Mouse (Mus musculus): ENCODE results near the gene Flvcr2. TPM values are rescaled to one million over a fixed set of nuclear protein-coding genes. Genes with fewer than 3 reads are reported as not detected.

The Flvcr2 gene
- polyA plus RNA-seq, 1 experiment from 2014 or later, result 1.9 TPM

GRCm38 (mm10) chr12:85767750-85768149 lies 21.4 kb downstream of the Flvcr2 start:
- Histone ChIP-seq H3K4me2 (replicated peaks) (no peak overlapping the region), H3K27me3 (no peaks in the 10 kb centered on the region), H3K9ac (no peak overlapping the region), H3K4me1 (no peaks in the 10 kb centered on the region), H3K27ac (no peak overlapping the region), H3K9me3 (no peaks in the 10 kb centered on the region), H3K36me3 (no peaks in the 10 kb centered on the region), H3K4me3 (no peak overlapping the region)
- ATAC-seq (ENCODE audit: insufficient number of reproducible peaks, insufficient read depth, low FRiP score, low TSS enrichment), result no peak
- WGBS, result 32% methylated on average over 4 of the region's 4 CpGs

- Histone ChIP-seq H3K27me3 (no peaks in the 10 kb centered on the region), H3K9me3 (0 out of 2 replicates have a peak, but pooled peaks cover 4% of the 10 kb centered on the region), H3K9ac (no peak overlapping the region), H3K4me3 (no peak overlapping the region), H3K4me1 (no peaks in the 10 kb centered on the region), H3K36me3 (no peaks in the 10 kb centered on the region), H3K4me2 (replicated peaks) (no peak overlapping the region), H3K27ac (no peak overlapping the region)
- 72% methylated on average over 3 of the region's 3 CpGs for WGBS
- ATAC-seq (ENCODE audit: insufficient number of reproducible peaks, insufficient read depth, low FRiP score, low TSS enrichment), result no peak
Observed at GRCm38 (mm10) chr12:85771356-85771755, 25.0 kb downstream of the Flvcr2 start.

- 72% methylated on average over 3 of the region's 3 CpGs for WGBS
- Histone ChIP-seq H3K4me3 (no peak overlapping the region), H3K4me2 (replicated peaks) (no peak overlapping the region), H3K9ac (no peak overlapping the region), H3K36me3 (no peaks in the 10 kb centered on the region), H3K27ac (no peak overlapping the region), H3K27me3 (no peaks in the 10 kb centered on the region), H3K9me3 (0 out of 2 replicates have a peak, but pooled peaks cover under 1% of the 10 kb centered on the region), H3K4me1 (0 out of 2 replicates have a peak, but pooled peaks cover 2% of the 10 kb centered on the region)
- ATAC-seq (ENCODE audit: insufficient number of reproducible peaks, insufficient read depth, low FRiP score, low TSS enrichment), result no peak
Observed at GRCm38 (mm10) chr12:85778962-85779361, 32.6 kb downstream of the Flvcr2 start.

- 0 out of 2 replicates have a peak, but pooled peaks cover 2% of the 10 kb centered on the region for H3K4me1 ChIP-seq
- 96% methylated on average over 5 of the region's 5 CpGs for WGBS
- H3K36me3 ChIP-seq, result no peaks in the 10 kb centered on the region
- ATAC-seq (ENCODE audit: insufficient number of reproducible peaks, insufficient read depth, low FRiP score, low TSS enrichment), result no peak
- H3K27me3 ChIP-seq, result no peaks in the 10 kb centered on the region
- no peak overlapping the region for H3K27ac ChIP-seq
- no peak overlapping the region for H3K9ac ChIP-seq
- no peak overlapping the region for H3K4me2 ChIP-seq (replicated peaks)
- H3K9me3 ChIP-seq, result no peaks in the 10 kb centered on the region
- H3K4me3 ChIP-seq, result no peak overlapping the region
Observed at GRCm38 (mm10) chr12:85779707-85780106, 33.4 kb downstream of the Flvcr2 start.

- ATAC-seq (ENCODE audit: insufficient number of reproducible peaks, insufficient read depth, low FRiP score, low TSS enrichment), result no peak
- Histone ChIP-seq H3K9ac (no peak overlapping the region), H3K27ac (no peak overlapping the region), H3K4me1 (0 out of 2 replicates have a peak, but pooled peaks cover 2% of the 10 kb centered on the region), H3K27me3 (no peaks in the 10 kb centered on the region), H3K9me3 (no peaks in the 10 kb centered on the region), H3K4me3 (no peak overlapping the region), H3K4me2 (replicated peaks) (no peak overlapping the region), H3K36me3 (no peaks in the 10 kb centered on the region)
- 86% methylated on average over 3 of the region's 3 CpGs for WGBS
Observed at GRCm38 (mm10) chr12:85781606-85782005, 35.3 kb downstream of the Flvcr2 start.

- WGBS, result 70% methylated on average over 19 of the region's 19 CpGs
- no peaks in the 10 kb centered on the region for H3K9me3 ChIP-seq
- H3K4me1 ChIP-seq, result no peaks in the 10 kb centered on the region
- H3K4me2 ChIP-seq (replicated peaks), result no peak overlapping the region
- H3K9ac ChIP-seq, result no peak overlapping the region
- H3K36me3 ChIP-seq, result no peaks in the 10 kb centered on the region
- no peak for ATAC-seq (ENCODE audit: insufficient number of reproducible peaks, insufficient read depth, low FRiP score, low TSS enrichment)
- no peak overlapping the region for H3K4me3 ChIP-seq
- H3K27ac ChIP-seq, result no peak overlapping the region
- no peaks in the 10 kb centered on the region for H3K27me3 ChIP-seq
Observed at GRCm38 (mm10) chr12:85784916-85785815, 38.8 kb downstream of the Flvcr2 start.

- Histone ChIP-seq H3K4me1 (no peaks in the 10 kb centered on the region), H3K4me3 (no peak overlapping the region), H3K27me3 (no peaks in the 10 kb centered on the region), H3K27ac (no peak overlapping the region), H3K9me3 (no peaks in the 10 kb centered on the region), H3K36me3 (no peaks in the 10 kb centered on the region), H3K9ac (no peak overlapping the region), H3K4me2 (replicated peaks) (no peak overlapping the region)
- ATAC-seq (ENCODE audit: insufficient number of reproducible peaks, insufficient read depth, low FRiP score, low TSS enrichment), result no peak
- 73% methylated on average over 4 of the region's 4 CpGs for WGBS
Observed at GRCm38 (mm10) chr12:85792158-85792557, 45.8 kb downstream of the Flvcr2 start.

- H3K27ac ChIP-seq, result no peak overlapping the region
- H3K9me3 ChIP-seq, result no peaks in the 10 kb centered on the region
- no peak for ATAC-seq (ENCODE audit: insufficient number of reproducible peaks, insufficient read depth, low FRiP score, low TSS enrichment)
- H3K36me3 ChIP-seq, result no peaks in the 10 kb centered on the region
- H3K4me2 ChIP-seq (replicated peaks), result no peak overlapping the region
- no peaks in the 10 kb centered on the region for H3K27me3 ChIP-seq
- no peaks in the 10 kb centered on the region for H3K4me1 ChIP-seq
- WGBS, result 62% methylated on average over 6 of the region's 6 CpGs
- H3K4me3 ChIP-seq, result no peak overlapping the region
- no peak overlapping the region for H3K9ac ChIP-seq
Observed at GRCm38 (mm10) chr12:85792821-85793346, 46.5 kb downstream of the Flvcr2 start.

- WGBS, result 83% methylated on average over 2 of the region's 2 CpGs
- H3K4me2 ChIP-seq (replicated peaks), result no peak overlapping the region
- no peaks in the 10 kb centered on the region for H3K9me3 ChIP-seq
- no peaks in the 10 kb centered on the region for H3K4me1 ChIP-seq
- H3K4me3 ChIP-seq, result no peak overlapping the region
- no peaks in the 10 kb centered on the region for H3K36me3 ChIP-seq
- H3K27ac ChIP-seq, result no peak overlapping the region
- H3K9ac ChIP-seq, result no peak overlapping the region
- no peaks in the 10 kb centered on the region for H3K27me3 ChIP-seq
- ATAC-seq (ENCODE audit: insufficient number of reproducible peaks, insufficient read depth, low FRiP score, low TSS enrichment), result no peak
Observed at GRCm38 (mm10) chr12:85794094-85794493, 47.8 kb downstream of the Flvcr2 start.

GRCm38 (mm10) chr12:85795551-85795950 lies 49.2 kb downstream of the Flvcr2 start:
- no peak overlapping the region for H3K27ac ChIP-seq
- no peak overlapping the region for H3K9ac ChIP-seq
- no peaks in the 10 kb centered on the region for H3K4me1 ChIP-seq
- ATAC-seq (ENCODE audit: insufficient number of reproducible peaks, insufficient read depth, low FRiP score, low TSS enrichment), result no peak
- H3K27me3 ChIP-seq, result no peaks in the 10 kb centered on the region
- H3K36me3 ChIP-seq, result no peaks in the 10 kb centered on the region
- H3K9me3 ChIP-seq, result no peaks in the 10 kb centered on the region
- H3K4me2 ChIP-seq (replicated peaks), result no peak overlapping the region
- H3K4me3 ChIP-seq, result no peak overlapping the region
- 86% methylated on average over 1 of the region's 1 CpGs for WGBS

GRCm38 (mm10) chr12:85800031-85800430 lies 53.7 kb downstream of the Flvcr2 start:
- Histone ChIP-seq H3K9me3 (no peaks in the 10 kb centered on the region), H3K4me2 (replicated peaks) (no peak overlapping the region), H3K27me3 (no peaks in the 10 kb centered on the region), H3K4me3 (no peak overlapping the region), H3K27ac (no peak overlapping the region), H3K36me3 (no peaks in the 10 kb centered on the region), H3K4me1 (no peaks in the 10 kb centered on the region), H3K9ac (no peak overlapping the region)
- ATAC-seq (ENCODE audit: insufficient number of reproducible peaks, insufficient read depth, low FRiP score, low TSS enrichment), result no peak
- 38% methylated on average over 9 of the region's 9 CpGs for WGBS

- peaks cover 30% of the 10 kb centered on the region for H3K36me3 ChIP-seq
- WGBS, result 75% methylated on average over 6 of the region's 6 CpGs
- H3K27me3 ChIP-seq, result no peaks in the 10 kb centered on the region
- no peak overlapping the region for H3K4me2 ChIP-seq (replicated peaks)
- H3K9ac ChIP-seq, result no peak overlapping the region
- ATAC-seq (ENCODE audit: insufficient number of reproducible peaks, insufficient read depth, low FRiP score, low TSS enrichment), result no peak
- H3K4me3 ChIP-seq, result no peak overlapping the region
- no peaks in the 10 kb centered on the region for H3K4me1 ChIP-seq
- H3K27ac ChIP-seq, result no peak overlapping the region
- H3K9me3 ChIP-seq, result no peaks in the 10 kb centered on the region
Observed at GRCm38 (mm10) chr12:85809726-85810125, 63.4 kb downstream of the Flvcr2 start.
